Mouse (Mus musculus) liver, embryonic 11.5 days (tissue): ENCODE results near the gene Chil4. TPM values are rescaled to one million over a fixed set of nuclear protein-coding genes. Genes with fewer than 3 reads are reported as not detected.
"Not testable (repeated sequence)": the region's sequence is repeated elsewhere in the genome, so short reads cannot be mapped to it uniquely, and the experiment has no call there.

Experiments used
- ATAC-seq: fragments of 200-750 bp; cut with Nextera tagmentation; replicated peaks from 2 replicates; pipeline ENCODE4 v1.8.0; 2017; ENCODE audit warnings: moderate number of reproducible peaks, mild to moderate bottlenecking, moderate TSS enrichment, moderate library complexity; ENCODE audit not compliant: low FRiP score
- DNase-seq: peaks from one replicate; pipeline ENCODE4 v3.0.0-alpha.2; 2017; ENCODE audit warnings: low spot score
- H3K27ac ChIP-seq: fragments of 300-500 bp; sonication (generic); 2 replicates; pipeline ENCODE4 v1.5.1; 2014; ENCODE audit warnings: mild to moderate bottlenecking, low read depth, low read length, control low read depth
- H3K27me3 ChIP-seq: fragments of 300-500 bp; sonication (generic); replicated peaks from 2 replicates; pipeline ENCODE4 v1.6.1; 2014; ENCODE audit warnings: low read length, mixed read lengths; ENCODE audit not compliant: control insufficient read depth, insufficient read depth
- H3K36me3 ChIP-seq: fragments of 300-500 bp; sonication (generic); 2 replicates; pipeline ENCODE4 v1.6.1; 2014; ENCODE audit warnings: mild to moderate bottlenecking, low read length, moderate library complexity, mixed read lengths; ENCODE audit not compliant: control insufficient read depth, insufficient read depth
- H3K4me1 ChIP-seq: fragments of 300-500 bp; sonication (generic); replicated peaks from 2 replicates; pipeline ENCODE4 v1.6.1; 2014; ENCODE audit warnings: low read length, mixed read lengths; ENCODE audit not compliant: control insufficient read depth, insufficient read depth
- H3K4me2 ChIP-seq: fragments of 300-500 bp; sonication (generic); 2 replicates; pipeline ENCODE4 v1.6.1; 2014; ENCODE audit warnings: mild to moderate bottlenecking, control low read depth, moderate library complexity
- H3K4me3 ChIP-seq: fragments of 300-500 bp; sonication (generic); 2 replicates; pipeline ENCODE4 v1.5.1; 2014; ENCODE audit warnings: low read depth, low read length, control low read depth
- H3K9ac ChIP-seq: fragments of 300-500 bp; sonication (generic); 2 replicates; pipeline ENCODE4 v1.6.1; 2014; ENCODE audit warnings: low read depth, low read length, control low read depth
- H3K9me3 ChIP-seq: fragments of 300-500 bp; sonication (generic); 2 replicates; pipeline ENCODE4 v1.6.1; 2016; ENCODE audit warnings: low read length, inconsistent platforms, mixed read lengths; ENCODE audit not compliant: control insufficient read depth
- WGBS: fragments of 180-500 bp; shearing (Covaris S2); extraction: QIAGEN DNeasy Blood & Tissue Kit; methylation state at CpG from one replicate; pipeline ENCODE4 v1.1.7; 2014; 5-methylcytosine and 5-hydroxymethylcytosine counted together
- polyA plus RNA-seq: library from polyadenylated mRNA; unstranded; fragments of >200 nt; fragmentation: Nextera tagmentation; extraction: Ambion mirVana; gene quantifications from 2 replicates; pipeline ENCODE4 v1.2.1, GENCODE M21; 2014

Gene Chil4
- polyA plus RNA-seq, 1 experiment from 2014 or later, result not detected

DNA sequence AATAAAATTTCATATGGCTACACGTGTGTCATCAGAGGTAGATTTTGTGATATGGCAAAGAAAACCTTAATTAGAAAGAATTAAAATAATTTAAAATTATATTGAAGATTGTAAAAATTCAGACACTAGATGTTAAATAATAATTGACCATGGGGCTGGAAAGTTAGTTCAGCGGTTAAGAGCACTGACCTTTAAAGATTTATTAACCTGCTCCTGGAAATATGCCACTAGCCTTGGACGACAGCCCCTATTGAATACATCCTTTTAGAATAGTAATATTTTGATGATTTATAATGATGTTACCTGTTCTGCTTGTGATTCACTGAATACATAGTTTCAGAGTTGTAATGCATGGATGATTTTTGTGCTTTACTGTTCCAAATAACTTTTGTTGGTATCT lies 4.1 kb upstream of the Chil4 start:
- not testable (repeated sequence) for ATAC-seq, H3K9ac ChIP-seq, H3K27ac ChIP-seq, H3K36me3 ChIP-seq, H3K27me3 ChIP-seq, H3K4me1 ChIP-seq, H3K4me2 ChIP-seq, H3K4me3 ChIP-seq, DNase-seq
- peaks cover 13% of the 10 kb centered on the region for H3K9me3 ChIP-seq
- WGBS, result 64% methylated on average over 3 of the region's 3 CpGs

DNA sequence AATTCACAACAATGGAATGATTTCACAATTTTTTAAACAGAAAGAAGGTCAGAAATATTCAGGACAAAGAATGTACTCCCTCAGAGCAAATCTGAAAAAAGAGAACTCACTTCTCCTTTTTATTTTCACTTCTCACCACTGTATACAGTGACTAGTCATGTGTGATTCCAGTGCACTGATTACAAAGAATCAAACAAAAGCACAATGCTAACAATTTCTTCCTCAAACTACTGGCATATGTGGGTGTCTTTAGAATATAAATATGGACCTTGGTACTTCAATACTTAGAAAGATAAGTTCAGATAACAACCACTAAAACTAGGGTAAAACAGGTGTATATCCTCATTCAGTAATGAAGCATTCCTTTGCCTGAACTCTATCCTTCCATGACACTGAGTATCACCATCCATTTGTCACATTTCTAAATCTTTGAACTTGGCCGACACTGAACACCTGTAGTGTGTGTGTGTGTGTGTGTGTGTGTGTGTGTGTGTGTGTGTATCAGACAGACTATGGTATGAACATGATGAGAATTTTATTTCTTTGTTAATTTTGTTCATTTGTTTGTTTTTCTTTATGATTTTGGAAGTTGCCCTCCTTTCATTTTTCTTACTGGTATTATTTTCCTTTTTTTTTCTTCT lies 2.4 kb upstream of the Chil4 start:
- Histone ChIP-seq H3K4me1 (no peaks in the 10 kb centered on the region), H3K27me3 (no peaks in the 10 kb centered on the region), H3K9ac (no peak overlapping the region), H3K36me3 (no peaks in the 10 kb centered on the region), H3K4me2 (no peak overlapping the region), H3K9me3 (peaks cover 13% of the 10 kb centered on the region), H3K27ac (no peak overlapping the region), H3K4me3 (no peak overlapping the region)
- 74% methylated on average over 1 of the region's 1 CpGs for WGBS
- ATAC-seq (no peak), DNase-seq (no peak)

DNA sequence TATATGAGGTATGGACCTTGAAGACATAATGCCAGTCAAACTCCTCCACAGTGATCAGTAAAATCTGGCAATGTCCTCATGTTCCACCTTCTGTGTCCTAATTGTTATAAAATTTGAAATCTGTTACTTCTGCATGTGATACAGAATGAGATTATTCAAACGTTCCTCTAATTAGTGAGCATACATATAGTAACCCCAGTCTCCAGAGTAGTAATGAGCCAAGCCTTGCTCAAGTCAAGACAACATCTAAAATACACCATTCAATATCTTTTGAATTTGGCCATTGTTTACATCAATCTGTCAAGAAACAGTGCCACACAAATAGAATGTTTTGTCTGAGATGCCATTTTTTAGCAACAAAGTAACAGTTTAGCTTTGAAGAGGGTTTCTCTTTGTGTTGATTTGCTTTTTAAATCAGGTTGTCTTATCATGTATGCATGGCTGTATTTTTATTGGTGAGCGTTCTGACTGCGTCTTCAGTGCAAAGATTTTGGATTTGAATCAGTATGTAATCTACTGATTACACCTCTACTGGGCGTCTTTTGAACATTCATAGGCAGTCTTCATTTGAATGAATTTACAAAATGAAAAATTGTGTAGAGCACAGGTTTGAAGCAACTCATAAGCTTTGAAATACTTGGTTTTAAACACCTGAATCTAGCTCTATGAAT lies 888 bp downstream of the Chil4 start:
- H3K27ac ChIP-seq, H3K9ac ChIP-seq, DNase-seq, H3K27me3 ChIP-seq, ATAC-seq, H3K36me3 ChIP-seq, H3K4me3 ChIP-seq, H3K9me3 ChIP-seq, H3K4me2 ChIP-seq, H3K4me1 ChIP-seq: not testable (repeated sequence)
- WGBS, result 72% methylated on average over 4 of the region's 4 CpGs

DNA sequence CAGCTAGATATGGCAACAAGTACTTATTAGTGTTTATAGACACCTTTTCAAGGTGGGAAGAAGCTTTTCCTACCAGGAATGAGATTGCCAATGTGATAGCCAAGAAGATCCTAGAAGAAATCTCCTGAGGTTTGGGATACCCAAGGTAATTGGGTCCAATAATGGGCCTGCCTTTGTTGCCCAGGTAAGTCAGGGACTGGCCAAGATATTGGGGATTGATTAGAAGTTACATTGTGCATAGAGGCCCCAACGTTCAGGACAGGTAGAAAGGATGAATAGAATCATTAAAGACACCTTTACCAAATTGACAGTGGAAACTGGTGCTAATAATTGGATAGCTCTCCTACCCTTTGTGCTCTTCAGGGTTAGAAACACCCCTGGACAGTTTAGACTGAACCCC lies 21.3 kb downstream of the Chil4 start:
- H3K27ac ChIP-seq, DNase-seq, H3K4me2 ChIP-seq, H3K36me3 ChIP-seq, ATAC-seq, H3K27me3 ChIP-seq, H3K9ac ChIP-seq, H3K4me3 ChIP-seq, H3K4me1 ChIP-seq: not testable (repeated sequence)
- WGBS, result 45% methylated on average over 1 of the region's 1 CpGs
- H3K9me3 ChIP-seq, result peaks cover 20% of the 10 kb centered on the region

DNA sequence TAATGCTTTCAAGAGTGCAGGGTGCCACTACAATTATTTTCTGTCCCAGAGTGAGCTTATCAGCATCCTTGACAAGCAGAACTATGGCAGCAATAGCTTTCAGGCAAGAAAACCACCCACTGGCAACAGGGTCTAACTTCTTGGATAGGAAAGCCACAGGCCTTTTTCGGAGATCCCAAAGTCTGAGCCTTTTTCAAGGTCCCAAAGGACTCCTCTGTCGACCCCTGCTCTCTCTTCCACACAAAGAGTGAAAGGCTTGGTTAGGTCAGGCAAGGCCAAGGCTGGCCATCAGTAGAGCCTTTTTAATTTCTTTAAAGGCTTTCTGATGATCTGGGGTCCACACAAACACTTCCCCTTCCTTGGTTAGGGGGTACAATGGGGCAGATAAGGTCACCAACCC lies 22.1 kb downstream of the Chil4 start:
- not testable (repeated sequence) for H3K9ac ChIP-seq, H3K4me2 ChIP-seq, DNase-seq, H3K27ac ChIP-seq, H3K36me3 ChIP-seq, H3K4me3 ChIP-seq, ATAC-seq, H3K4me1 ChIP-seq, H3K27me3 ChIP-seq
- 59% methylated on average over 2 of the region's 2 CpGs for WGBS
- peaks cover 20% of the 10 kb centered on the region for H3K9me3 ChIP-seq

DNA sequence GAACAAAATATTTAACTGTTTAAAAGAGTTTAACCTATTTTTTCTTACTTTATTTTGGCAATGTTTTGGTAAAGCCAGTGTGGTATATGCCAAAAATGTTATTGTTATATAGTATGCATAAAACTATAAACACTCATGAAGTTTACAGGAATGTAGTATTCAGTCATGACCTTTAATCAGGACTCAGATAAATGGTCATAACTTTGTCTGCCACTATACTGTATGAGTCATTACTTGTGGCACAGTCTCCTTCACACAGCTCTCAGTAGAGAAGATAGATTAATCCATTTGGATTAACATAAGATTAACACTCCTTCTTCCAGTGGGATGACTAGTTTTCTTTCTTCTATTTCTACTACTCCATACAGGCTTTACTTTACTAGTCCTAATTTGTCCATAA lies 23.0 kb downstream of the Chil4 start:
- DNase-seq (no peak), ATAC-seq (no peak; the same call in 1 of the 2 replicates)
- Histone ChIP-seq H3K9ac (no peak overlapping the region), H3K4me3 (no peak overlapping the region), H3K4me1 (no peaks in the 10 kb centered on the region), H3K36me3 (no peaks in the 10 kb centered on the region), H3K27ac (no peak overlapping the region), H3K27me3 (no peaks in the 10 kb centered on the region), H3K9me3 (peaks cover 20% of the 10 kb centered on the region), H3K4me2 (no peak overlapping the region)

DNA sequence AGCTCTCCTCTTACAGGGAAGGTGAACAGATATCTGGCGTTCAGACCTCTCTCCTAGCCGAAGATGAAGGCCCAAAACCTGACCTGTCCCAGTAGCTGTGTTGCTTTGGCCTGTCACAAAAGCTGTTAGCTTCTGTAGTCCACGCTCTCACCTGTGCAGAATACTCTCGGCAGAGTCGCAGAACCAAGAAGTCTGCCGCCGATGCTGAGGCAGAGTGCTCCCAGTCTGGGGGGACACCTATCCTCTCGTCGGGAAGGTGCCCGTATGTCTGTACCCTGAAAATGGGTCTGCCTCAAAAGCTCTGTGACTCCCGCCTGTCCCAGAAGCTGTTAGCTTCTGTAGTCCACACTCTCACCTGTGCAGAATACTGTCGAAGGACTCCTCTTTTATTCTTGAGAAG lies 23.8 kb downstream of the Chil4 start:
- WGBS, result 87% methylated on average over 12 of the region's 12 CpGs
- Histone ChIP-seq H3K4me3 (no peak overlapping the region), H3K4me2 (no peak overlapping the region), H3K36me3 (no peaks in the 10 kb centered on the region), H3K27me3 (no peaks in the 10 kb centered on the region), H3K9ac (no peak overlapping the region), H3K27ac (no peak overlapping the region), H3K4me1 (no peaks in the 10 kb centered on the region), H3K9me3 (peaks cover 20% of the 10 kb centered on the region)
- no peak for DNase-seq
- ATAC-seq, result no peak

DNA sequence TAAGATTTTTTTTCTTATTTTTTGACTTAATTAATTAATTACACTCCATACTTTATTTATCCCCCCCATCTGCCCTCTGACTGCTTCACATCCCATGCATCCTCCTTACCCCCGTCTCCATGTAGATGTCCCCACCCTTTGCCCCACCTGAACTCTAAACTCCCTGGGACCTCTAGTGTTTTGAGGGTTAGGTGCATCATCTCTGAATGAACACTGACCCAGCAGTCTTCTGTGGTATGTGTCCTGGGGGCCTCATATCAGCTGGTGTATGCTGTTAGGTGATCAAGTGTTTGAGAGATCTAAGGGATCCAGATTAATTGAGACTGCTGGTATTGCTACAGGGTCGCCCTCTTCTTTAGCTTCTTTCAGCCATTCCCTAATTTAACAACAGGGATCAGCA lies 31.3 kb downstream of the Chil4 start:
- peak; percentile 49; the same call in 1 of the 2 replicates for ATAC-seq
- 61% methylated on average over 2 of the region's 2 CpGs for WGBS
- no peak overlapping the region for H3K4me3 ChIP-seq

More for the DNA sequence above, 31.3 kb downstream of the Chil4 start:
- no peak for DNase-seq
- Histone ChIP-seq H3K27ac (no peak overlapping the region), H3K9me3 (peaks cover 13% of the 10 kb centered on the region), H3K4me2 (no peak overlapping the region), H3K27me3 (no peaks in the 10 kb centered on the region), H3K36me3 (no peaks in the 10 kb centered on the region), H3K9ac (no peak overlapping the region), H3K4me1 (no peaks in the 10 kb centered on the region)
